Mouse (Mus musculus) stomach, embryonic 14.5 days (tissue): ENCODE measurements around the gene Cmah. TPM values are rescaled to one million over a fixed set of nuclear protein-coding genes. Genes with fewer than 3 reads are reported as not detected.

ENCODE experiments used
- ATAC-seq: fragments of 200-750 bp; cut with Nextera tagmentation; 2 replicates; pipeline ENCODE4 v1.8.0; 2017; ENCODE audit warnings: low read depth, moderate TSS enrichment; ENCODE audit not compliant: insufficient number of reproducible peaks, insufficient read depth, low FRiP score
- H3K27ac ChIP-seq: fragments of 300-500 bp; sonication (generic); 2 replicates; pipeline ENCODE4 v1.5.1; 2014; ENCODE audit warnings: mild to moderate bottlenecking, low read length, moderate library complexity, mixed read lengths
- H3K27me3 ChIP-seq: fragments of 300-500 bp; sonication (generic); 2 replicates; pipeline ENCODE4 v1.6.1; 2014; ENCODE audit warnings: low read length, control low read depth, mixed read lengths; ENCODE audit not compliant: control insufficient read depth, insufficient read depth
- H3K36me3 ChIP-seq: fragments of 300-500 bp; sonication (generic); 2 replicates; pipeline ENCODE4 v1.6.1; 2014; ENCODE audit warnings: mild to moderate bottlenecking, control low read depth, low read length, moderate library complexity, mixed read lengths; ENCODE audit not compliant: control insufficient read depth, insufficient read depth
- H3K4me1 ChIP-seq: fragments of 300-500 bp; sonication (generic); 2 replicates; pipeline ENCODE4 v1.6.1; 2014; ENCODE audit warnings: low read length, control low read depth, mixed read lengths; ENCODE audit not compliant: control insufficient read depth, insufficient read depth
- H3K4me2 ChIP-seq: fragments of 300-500 bp; sonication (generic); replicated peaks from 2 replicates; pipeline ENCODE4 v1.6.1; 2014; ENCODE audit warnings: low read depth, low read length, control low read depth
- H3K4me3 ChIP-seq: fragments of 300-500 bp; sonication (generic); 2 replicates; pipeline ENCODE4 v1.5.1; 2014; ENCODE audit warnings: low read depth, low read length, control low read depth
- H3K9ac ChIP-seq: fragments of 300-500 bp; sonication (generic); replicated peaks from 2 replicates; pipeline ENCODE4 v1.6.1; 2014; ENCODE audit warnings: low read depth, mild to moderate bottlenecking, control low read depth, low read length, moderate library complexity, mixed read lengths
- H3K9me3 ChIP-seq: fragments of 300-500 bp; sonication (generic); 2 replicates; pipeline ENCODE4 v1.6.1; 2016; ENCODE audit warnings: low read depth, low read length, control low read depth; ENCODE audit not compliant: control insufficient read depth
- WGBS: fragments of 180-500 bp; shearing (Covaris S2); extraction: QIAGEN DNeasy Blood & Tissue Kit; methylation state at CpG from one replicate; pipeline ENCODE4 v1.1.7; 2014; 5-methylcytosine and 5-hydroxymethylcytosine counted together
- polyA plus RNA-seq: library from polyadenylated mRNA; unstranded; fragments of >200 nt; fragmentation: Nextera tagmentation; extraction: Ambion mirVana; gene quantifications from 2 replicates; pipeline ENCODE4 v1.2.1, GENCODE M21; 2014

The Cmah gene
- polyA plus RNA-seq, 1 experiment from 2014 or later, result 0.65 TPM

DNA sequence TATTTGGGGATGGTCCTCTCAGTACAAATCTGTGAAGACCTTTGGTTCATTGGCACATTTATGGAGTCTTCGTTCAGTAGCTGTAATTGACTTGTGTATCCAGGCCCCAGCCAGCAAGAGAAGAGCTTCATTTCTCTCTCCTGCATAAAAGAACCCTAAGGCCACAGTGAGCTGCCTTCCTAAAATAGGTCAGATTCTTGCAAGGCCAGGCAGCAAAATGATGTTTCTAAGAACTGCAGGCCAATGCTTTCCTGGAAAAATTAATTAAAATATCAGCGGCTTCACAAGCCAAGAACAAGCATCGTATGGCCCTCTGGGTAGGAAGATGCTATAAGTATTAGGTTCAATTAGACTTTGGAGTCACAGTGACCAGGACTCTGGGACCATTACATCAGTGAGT lies 156.5 kb downstream of the Cmah start:
- Histone ChIP-seq H3K9me3 (no peaks in the 10 kb centered on the region), H3K4me2 (no peak overlapping the region), H3K36me3 (no peaks in the 10 kb centered on the region), H3K4me1 (no peaks in the 10 kb centered on the region), H3K27me3 (no peaks in the 10 kb centered on the region), H3K9ac (no peak overlapping the region), H3K4me3 (no peak overlapping the region), H3K27ac (no peak overlapping the region)
- ATAC-seq, result no peak
- 93% methylated on average over 3 of the region's 3 CpGs for WGBS

DNA sequence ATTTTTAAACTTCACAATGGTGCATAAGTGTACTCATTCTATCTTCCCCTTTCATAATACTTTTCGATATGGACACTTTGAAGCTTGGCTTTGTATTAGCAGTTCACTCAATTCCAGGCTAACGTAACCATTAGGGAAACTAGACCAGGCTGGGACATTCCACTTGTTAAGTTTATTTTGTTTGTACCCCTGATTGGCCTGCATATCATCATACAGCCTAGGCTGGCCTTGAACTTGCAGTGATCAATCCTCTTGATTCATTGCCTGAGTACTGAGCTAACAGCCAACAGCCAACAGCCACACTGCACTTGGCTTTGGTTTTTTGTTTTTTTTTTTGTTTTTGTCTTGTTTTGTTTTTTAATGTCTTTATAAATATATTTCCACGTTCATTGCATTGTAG lies 157.6 kb downstream of the Cmah start:
- 86% methylated on average over 3 of the region's 3 CpGs for WGBS
- Histone ChIP-seq H3K4me2 (no peak overlapping the region), H3K36me3 (no peaks in the 10 kb centered on the region), H3K4me1 (no peaks in the 10 kb centered on the region), H3K9ac (no peak overlapping the region), H3K27ac (no peak overlapping the region), H3K27me3 (no peaks in the 10 kb centered on the region), H3K9me3 (no peaks in the 10 kb centered on the region), H3K4me3 (no peak overlapping the region)
- no peak for ATAC-seq

DNA sequence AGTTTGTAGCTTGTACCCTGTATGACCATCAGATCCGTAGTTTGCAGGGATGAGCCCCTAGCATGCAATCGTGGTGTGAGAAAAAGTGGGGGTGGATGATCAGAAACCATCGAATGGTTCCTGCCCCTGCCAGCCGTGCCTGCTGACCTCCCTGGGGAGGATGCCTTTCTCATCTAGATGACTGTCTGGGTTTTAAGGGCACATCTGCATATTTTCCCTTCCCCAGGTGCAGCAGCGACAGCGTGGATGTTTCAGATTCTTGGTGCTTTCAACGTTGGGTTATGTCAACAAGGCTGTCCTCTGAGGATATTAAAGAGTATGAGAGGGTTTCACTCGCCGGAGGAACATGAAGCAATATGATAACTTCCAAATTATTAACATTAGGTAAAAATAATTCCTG lies 158.8 kb downstream of the Cmah start:
- no peak overlapping the region for H3K4me3 ChIP-seq
- H3K4me1 ChIP-seq, result no peaks in the 10 kb centered on the region
- no peak overlapping the region for H3K27ac ChIP-seq
- 52% methylated on average over 9 of the region's 9 CpGs for WGBS
- H3K36me3 ChIP-seq, result no peaks in the 10 kb centered on the region
- H3K9me3 ChIP-seq, result no peaks in the 10 kb centered on the region
- no peaks in the 10 kb centered on the region for H3K27me3 ChIP-seq
- ATAC-seq, result no peak
- H3K9ac ChIP-seq, result no peak overlapping the region
- no peak overlapping the region for H3K4me2 ChIP-seq

DNA sequence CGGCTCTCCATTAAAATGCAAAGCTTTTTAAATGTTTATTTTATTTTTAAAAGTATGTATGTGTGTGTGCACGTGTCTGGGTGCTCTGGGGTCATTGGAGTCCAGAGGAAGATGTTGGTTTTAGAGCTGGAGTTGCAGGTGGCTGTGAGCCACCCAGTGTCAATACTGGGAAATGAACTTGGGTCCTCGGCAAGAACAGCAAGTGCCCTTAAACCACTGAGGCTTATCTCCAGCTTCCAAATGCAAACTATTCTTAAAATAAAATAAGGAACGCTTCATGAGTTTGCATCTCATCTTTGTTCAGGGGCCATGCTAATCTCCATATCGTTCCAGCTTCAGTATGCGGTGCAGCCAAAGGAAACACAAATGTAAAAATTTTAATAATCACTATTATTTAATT lies 159.2 kb downstream of the Cmah start:
- Histone ChIP-seq H3K4me3 (no peak overlapping the region), H3K27me3 (no peaks in the 10 kb centered on the region), H3K9ac (no peak overlapping the region), H3K4me2 (no peak overlapping the region), H3K36me3 (no peaks in the 10 kb centered on the region), H3K4me1 (no peaks in the 10 kb centered on the region), H3K9me3 (no peaks in the 10 kb centered on the region), H3K27ac (no peak overlapping the region)
- no peak for ATAC-seq
- 62% methylated on average over 6 of the region's 6 CpGs for WGBS

DNA sequence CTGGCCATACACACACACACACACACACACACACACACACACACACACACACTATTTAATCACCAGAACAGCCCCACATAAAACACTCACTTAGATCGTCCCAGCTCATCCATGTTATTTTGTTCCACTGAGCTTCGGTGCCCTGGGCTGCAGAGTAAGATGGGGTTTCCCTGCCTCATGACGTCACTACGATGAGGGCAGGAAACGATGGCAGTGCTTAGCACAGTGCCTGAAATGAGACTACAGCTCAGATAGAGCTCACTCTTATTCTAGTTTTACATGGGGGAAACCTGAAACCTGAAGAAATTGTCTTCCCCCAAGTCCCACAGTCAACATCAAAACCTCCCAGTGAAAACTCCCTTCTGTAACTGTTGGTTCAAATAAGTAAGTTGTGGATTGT lies 159.9 kb downstream of the Cmah start:
- Histone ChIP-seq H3K27me3 (no peaks in the 10 kb centered on the region), H3K27ac (no peak overlapping the region), H3K4me1 (no peaks in the 10 kb centered on the region), H3K36me3 (no peaks in the 10 kb centered on the region), H3K9me3 (no peaks in the 10 kb centered on the region), H3K4me2 (no peak overlapping the region), H3K9ac (no peak overlapping the region), H3K4me3 (no peak overlapping the region)
- ATAC-seq, result no peak
- 79% methylated on average over 5 of the region's 5 CpGs for WGBS

DNA sequence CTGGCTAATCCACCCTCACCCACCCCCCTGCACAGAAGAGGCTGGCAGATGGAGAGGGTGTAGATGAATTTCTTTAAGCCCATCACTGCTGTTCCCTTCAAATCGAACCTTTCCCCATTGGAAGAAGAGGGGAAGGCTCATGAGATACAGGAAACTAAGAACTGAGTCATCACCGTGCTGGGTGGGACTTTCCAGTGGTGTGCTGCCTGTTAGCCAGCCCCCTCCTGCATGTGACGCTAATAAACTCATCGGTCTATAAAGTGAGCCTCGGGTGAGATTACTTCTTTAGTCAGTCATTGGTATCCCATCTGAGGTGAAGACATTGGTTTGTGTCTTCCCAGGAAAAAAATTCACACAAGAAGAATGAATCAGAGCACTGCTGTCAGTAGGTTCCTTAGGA lies 160.3 kb downstream of the Cmah start:
- Histone ChIP-seq H3K4me3 (no peak overlapping the region), H3K4me1 (no peaks in the 10 kb centered on the region), H3K27me3 (no peaks in the 10 kb centered on the region), H3K27ac (no peak overlapping the region), H3K9ac (no peak overlapping the region), H3K9me3 (no peaks in the 10 kb centered on the region), H3K36me3 (no peaks in the 10 kb centered on the region), H3K4me2 (no peak overlapping the region)
- ATAC-seq, result no peak
- WGBS, result 78% methylated on average over 5 of the region's 5 CpGs

DNA sequence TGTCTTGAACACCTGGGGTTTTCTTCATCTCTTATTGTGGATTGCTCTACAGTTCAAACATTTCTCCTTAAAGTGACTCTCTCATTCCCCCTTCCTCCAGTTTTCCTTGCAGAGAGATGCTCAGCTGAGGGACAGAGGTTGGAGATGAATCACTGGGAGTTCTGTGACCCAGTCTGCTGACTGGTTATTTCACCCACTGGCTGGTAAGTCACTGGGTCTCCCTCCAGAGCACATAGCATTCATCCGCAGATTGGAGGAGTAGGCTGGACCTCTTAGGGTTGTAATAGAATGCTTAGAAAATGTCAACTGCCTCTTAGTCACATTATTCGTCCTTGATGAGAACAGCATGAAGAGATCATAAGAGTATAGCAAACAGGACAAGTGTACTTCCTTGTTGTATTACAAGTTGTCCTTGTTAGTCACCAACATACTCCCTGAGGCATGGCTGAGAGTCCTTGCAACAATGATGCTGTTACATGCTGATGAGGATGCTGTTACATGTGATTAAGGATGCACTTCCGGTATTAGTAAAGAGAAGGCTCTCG lies 161.4 kb downstream of the Cmah start:
- WGBS, result 89% methylated on average over 4 of the region's 4 CpGs

DNA sequence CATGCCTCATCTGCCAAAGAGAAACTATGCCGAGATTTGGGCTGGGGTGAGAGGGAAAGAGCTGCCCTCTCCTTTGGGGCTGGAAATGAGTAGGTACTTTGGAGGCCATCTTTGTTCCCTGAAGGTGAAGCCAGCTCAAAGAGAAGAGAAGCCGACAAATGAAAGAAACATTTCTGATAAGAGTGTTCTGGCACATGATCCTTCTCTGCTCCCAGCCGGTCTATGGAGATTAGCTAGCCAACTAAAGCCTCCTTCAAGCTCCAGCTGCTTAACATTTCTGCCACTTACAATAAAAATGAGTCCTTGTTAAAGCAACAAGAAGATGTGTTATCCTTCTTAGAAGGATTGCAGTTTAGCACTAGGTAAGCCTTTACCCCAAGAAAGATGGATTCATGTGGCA lies 162.3 kb downstream of the Cmah start:
- H3K9ac ChIP-seq, result no peak overlapping the region
- ATAC-seq, result no peak
- 85% methylated on average over 3 of the region's 3 CpGs for WGBS
- no peak overlapping the region for H3K4me3 ChIP-seq
- H3K36me3 ChIP-seq, result no peaks in the 10 kb centered on the region
- H3K4me1 ChIP-seq, result no peaks in the 10 kb centered on the region
- no peaks in the 10 kb centered on the region for H3K9me3 ChIP-seq
- H3K4me2 ChIP-seq, result no peak overlapping the region
- no peak overlapping the region for H3K27ac ChIP-seq
- no peaks in the 10 kb centered on the region for H3K27me3 ChIP-seq

More for the DNA sequence above, 161.4 kb downstream of the Cmah start:
- Histone ChIP-seq H3K36me3 (no peaks in the 10 kb centered on the region), H3K4me3 (no peak overlapping the region), H3K9me3 (no peaks in the 10 kb centered on the region), H3K27me3 (no peaks in the 10 kb centered on the region), H3K4me2 (no peak overlapping the region), H3K4me1 (no peaks in the 10 kb centered on the region), H3K27ac (no peak overlapping the region), H3K9ac (no peak overlapping the region)
- no peak for ATAC-seq

DNA sequence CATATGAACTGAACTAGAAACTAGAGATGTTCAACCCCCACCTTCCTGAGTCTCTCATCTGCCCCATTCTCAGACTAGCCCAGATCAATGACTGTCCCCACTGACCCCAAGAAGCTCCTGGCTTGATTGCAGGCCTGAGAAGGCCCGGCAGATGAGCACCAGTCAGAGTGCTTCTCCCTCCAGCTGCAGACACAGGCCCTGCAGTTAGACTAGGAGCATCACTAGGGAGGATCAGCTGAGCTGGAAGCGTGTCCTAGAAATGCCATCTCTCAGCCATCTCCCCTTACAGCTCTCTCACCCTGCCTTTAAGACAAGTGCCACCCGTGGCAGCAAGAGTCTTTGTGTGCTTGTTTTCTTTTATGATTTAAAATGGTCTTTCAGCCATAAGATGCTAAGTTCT lies 162.8 kb downstream of the Cmah start:
- Histone ChIP-seq H3K9ac (no peak overlapping the region), H3K4me2 (no peak overlapping the region), H3K36me3 (no peaks in the 10 kb centered on the region), H3K4me3 (no peak overlapping the region), H3K4me1 (no peaks in the 10 kb centered on the region), H3K9me3 (no peaks in the 10 kb centered on the region), H3K27me3 (no peaks in the 10 kb centered on the region), H3K27ac (no peak overlapping the region)
- 68% methylated on average over 3 of the region's 3 CpGs for WGBS
- ATAC-seq, result no peak
